Mouse (Mus musculus): ENCODE results near the gene Gm13289.
A peak's percentile ranks its signal among the peaks of the same experiment; 100 is the strongest.
"Not testable (repeated sequence)": the region's sequence is repeated elsewhere in the genome, so short reads cannot be mapped to it uniquely, and the experiment has no call there.

Gm13289 gene

DNA sequence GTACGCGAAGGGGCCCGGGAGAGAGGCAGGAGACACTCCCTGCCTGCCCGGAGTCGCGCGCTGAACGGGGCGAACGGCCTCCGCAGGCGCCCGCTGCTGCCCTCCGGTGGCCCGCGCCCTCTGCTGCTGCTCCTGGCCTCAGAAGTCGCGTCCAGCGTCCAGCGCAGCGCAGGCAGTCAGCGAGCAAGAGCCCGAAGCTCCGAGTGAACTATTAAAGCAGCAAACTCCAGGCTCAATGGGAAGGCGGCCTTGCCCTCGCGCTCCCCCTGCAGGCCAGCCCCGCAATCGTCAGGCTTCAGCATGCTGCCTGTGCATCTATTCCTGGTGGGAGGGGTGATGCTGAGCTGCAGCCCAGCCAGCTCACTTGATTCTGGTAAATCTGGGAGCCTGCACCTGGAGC, at the start of gene Gm13289:
Gene Gm13289, plus strand, starts transcription at position 301 of the 400 bp plus-strand sequence.
- not testable (repeated sequence) for DNase-seq

DNA sequence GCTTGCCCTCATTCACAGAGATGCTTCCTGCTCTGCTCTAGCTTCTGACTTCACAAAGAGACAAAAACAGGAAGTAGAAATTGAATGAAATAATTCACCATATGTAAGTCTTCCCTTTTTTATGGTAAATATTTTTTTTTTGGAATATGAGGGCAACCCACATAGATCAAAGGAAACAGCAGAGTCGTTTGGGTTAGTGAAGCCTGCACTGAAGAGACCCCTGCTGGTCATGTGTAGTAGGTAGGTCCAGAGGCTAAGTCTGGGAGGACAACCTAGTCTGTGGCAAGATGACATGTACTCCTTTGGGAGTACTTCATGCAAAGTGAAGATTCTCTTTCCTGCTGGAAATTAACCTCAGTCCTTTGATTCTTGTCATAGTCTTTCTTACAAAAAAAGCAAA, 49.4 kb upstream of the Gm13289 start:
- DNase-seq = peak; percentile 31

DNA sequence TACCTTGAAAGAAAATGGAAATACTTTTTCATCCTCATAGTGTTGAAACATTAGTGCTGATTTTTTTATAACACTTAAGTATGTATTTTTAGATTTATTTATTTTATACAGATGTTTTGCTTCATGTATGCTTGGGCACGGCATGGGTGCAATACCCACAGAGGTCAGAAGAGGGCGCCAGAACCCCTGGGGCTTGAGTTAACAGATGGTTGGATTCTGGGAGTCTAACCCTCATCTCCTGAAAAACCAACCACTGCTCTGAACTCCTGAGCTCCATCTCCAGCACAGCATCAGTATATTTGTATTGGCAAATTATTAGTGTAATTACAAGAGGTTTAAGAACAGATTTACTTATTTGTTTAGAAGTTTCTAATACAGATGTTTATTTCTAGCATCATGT, 38.2 kb upstream of the Gm13289 start:
- DNase-seq = peak; percentile 78

DNA sequence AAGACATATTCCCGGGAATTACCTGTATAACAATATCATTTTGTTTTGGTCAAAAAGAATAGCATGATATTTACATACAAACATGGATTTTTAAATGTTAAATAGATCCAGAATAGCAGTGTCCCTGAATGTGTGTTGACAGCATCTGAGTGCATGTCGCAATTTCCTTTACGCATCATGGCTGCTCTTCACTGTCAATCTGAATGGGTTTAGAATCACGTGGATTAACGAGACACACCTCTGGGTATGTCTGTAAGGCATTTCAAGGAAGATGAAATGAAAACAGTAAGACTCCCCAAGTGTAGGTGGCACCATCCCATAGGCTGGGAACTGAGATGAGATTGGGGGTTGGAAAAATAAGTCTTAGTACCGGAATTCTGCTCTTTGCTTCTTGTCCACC, 37.7 kb upstream of the Gm13289 start:
- DNase-seq = no peak

DNA sequence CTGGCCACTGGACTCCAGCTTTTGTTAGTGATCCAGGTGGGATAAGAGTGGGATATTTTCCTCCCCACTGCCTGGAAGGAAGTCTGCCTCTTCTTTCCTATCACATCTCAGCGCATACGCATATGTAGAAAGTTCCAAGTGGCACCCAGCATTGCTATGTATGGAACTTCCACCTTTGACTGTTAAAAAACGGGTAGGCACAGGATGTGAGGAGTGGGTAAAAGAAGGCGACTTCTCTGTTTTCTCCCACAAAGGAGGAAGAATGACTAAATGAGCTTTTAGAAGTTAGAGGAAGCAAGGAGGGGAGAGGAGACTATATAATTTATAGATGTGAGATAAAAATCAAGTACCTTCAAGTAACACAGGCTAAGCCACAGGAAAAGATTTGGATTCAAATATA, 35.3 kb upstream of the Gm13289 start:
- DNase-seq = no peak

DNA sequence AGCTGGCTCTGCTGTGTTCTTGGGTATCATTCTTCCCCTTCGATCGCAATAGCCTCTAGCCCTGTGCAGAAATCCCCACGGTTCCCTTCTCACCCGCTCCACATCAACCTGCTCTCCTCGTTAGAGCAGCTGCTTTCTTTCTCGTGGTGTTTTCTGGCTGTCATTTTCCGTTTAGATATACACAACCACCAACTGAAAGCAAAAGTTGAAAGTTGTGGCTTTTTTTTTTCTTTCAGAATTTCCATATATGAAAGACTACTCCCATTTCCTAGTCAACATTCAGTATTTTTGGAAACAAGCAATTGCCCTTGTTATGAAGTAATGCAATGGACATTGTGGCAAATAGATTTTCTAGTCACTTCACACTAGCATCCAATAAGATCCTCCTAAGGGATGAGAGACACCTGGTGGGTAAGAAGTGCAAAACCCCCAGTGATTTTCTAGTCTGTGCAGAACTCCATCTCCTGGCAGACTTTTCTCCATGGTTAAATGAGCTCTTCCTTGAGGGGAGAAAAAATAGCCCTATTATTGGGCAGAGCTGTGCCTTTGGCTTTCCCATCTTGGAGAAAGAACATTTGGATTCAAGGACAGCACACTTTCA, 33.9 kb upstream of the Gm13289 start:
- no peak for DNase-seq

DNA sequence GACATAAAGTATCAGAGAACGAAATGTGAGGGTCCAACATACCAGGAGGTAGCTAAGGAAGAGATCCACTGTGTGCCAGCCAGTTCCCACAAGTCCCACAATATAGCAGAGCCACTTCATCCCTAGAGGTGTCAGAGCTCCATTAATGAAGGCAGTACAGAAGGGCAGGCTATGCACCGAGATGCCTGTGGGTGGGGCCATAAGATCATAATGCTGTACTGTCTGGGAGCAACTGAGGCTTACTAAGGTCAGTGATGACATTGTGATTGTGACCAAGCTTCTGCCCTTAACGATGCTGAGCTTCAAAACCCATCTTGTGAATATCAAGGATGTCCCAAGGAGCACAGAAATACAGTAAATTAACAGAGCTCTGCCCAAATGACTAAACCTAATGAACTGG, 32.5 kb upstream of the Gm13289 start:
- no peak for DNase-seq

DNA sequence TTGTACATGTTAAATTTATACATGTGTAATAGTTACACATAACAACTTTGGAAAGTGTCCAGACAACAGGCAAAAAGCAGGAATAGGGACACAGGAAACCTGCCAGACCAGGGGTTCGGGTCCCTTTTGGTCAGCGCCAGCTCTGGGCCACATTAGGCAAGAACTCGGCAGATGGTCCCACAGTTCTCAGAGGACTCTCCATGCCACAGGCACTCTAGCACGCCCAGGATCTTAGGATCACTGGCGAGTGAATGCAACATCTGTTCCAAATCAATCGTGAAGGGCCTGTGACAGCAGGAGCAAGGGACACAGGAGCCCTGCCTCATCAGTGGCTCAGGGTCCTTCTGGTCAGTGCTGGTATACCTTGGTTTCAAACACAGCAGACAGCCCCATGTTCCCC, 26.8 kb upstream of the Gm13289 start:
- no peak for DNase-seq

DNA sequence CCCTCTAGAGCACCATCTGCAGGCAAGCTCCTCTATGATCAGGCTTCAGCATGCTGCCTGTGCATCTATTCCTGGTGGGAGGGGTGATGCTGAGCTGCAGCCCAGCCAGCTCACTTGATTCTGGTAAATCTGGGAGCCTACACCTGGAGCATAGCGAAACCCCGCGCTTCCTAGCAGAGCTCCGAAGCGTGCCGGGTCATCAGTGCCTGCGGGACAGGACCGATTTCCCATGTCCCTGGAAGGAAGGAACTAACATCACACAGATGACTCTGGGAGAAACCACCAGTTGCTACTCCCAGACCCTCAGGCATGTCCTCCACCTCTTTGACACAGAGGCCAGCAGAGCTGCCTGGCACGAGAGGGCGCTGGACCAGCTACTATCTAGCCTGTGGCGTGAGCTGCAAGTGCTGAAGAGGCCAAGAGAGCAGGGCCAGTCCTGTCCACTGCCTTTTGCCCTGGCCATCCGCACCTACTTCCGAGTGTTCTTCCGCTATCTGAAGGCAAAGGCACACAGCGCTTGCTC, 21.8 kb upstream of the Gm13289 start, which contains the start of gene Gm13271:
Gene Gm13271, plus strand, starts transcription at position 51 of the 523 bp plus-strand sequence.
- not testable (repeated sequence) for DNase-seq

DNA sequence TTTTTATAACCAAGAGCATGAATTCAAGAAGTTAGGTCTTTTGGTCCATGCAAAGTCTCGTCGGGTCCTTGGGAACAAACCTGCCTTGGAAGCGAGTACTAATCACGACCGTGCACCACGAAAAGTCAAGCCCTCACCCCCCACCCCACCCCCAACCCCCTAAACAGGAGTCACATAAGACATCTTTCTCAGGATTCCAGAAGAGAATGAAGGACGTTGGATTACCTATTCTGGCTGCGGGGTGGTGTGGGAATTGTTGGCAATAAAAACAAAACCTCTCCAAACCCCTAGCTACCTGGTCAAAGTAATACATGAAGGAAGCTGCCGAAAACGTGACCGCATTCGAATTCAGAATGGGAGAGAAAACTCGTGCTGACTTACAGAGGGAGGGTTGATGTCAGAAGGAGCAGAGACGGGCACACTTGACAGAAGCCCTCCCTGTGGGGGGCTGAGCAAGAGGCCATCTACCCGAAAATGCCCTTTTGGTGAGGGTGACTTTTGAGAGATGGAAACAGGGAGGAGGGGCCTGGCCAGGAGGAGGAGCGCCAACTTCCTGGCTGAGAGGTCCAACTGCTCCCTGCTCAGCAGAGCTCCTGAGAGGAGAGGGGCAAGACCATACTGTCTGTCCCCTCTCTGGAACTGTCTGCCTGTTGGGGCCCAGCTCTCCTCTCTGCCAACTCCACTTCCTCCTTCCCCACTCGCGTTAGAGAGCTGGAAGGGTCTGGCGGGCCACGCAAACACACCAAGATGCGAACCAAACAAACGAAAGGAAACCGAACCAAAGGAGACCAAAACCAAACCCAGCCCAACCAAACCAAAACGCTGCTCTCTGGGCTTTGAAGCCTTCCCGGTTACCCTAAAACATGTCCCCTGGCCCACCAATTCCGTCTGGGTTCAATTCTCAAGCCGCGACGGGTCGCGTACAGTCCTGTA, 19.9 kb upstream of the Gm13289 start:
- DNase-seq = not testable (repeated sequence)

DNA sequence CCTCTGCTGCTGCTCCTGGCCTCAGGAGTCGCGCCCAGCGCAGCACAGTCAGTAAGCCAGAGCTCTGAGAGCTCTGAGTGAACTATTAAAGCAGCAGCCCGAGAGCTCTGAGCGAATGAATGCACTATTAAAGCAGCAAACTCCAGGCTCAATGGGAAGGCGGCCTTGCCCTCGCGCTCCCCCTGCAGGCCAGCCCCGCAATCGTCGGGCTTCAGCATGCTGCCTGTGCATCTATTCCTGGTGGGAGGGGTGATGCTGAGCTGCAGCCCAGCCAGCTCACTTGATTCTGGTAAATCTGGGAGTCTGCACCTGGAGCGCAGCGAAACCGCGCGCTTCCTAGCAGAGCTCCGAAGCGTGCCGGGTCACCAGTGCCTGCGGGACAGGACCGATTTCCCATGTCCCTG, 19.1 kb upstream of the Gm13289 start:
- peak; percentile 78 for DNase-seq

DNA sequence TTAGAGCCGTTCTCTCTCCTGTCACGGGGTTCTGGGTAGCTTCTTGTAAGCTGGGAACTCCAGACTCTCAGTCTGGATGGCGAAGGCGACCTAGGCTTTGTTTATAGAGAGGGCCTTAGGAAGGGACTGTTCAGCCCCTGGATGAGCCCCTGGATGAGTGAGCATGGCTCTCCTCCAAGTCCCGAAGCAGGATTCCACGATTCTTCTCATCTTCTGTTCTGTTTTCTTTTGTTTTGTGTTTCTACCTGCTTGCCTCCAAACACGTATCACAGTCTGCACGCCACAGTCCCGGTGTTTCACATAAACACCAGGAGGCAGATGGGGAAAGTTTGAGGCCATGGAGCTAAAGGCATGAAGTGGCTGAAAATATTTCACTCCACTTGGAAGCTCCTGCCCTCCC, 18.0 kb upstream of the Gm13289 start:
- not testable (repeated sequence) for DNase-seq

DNA sequence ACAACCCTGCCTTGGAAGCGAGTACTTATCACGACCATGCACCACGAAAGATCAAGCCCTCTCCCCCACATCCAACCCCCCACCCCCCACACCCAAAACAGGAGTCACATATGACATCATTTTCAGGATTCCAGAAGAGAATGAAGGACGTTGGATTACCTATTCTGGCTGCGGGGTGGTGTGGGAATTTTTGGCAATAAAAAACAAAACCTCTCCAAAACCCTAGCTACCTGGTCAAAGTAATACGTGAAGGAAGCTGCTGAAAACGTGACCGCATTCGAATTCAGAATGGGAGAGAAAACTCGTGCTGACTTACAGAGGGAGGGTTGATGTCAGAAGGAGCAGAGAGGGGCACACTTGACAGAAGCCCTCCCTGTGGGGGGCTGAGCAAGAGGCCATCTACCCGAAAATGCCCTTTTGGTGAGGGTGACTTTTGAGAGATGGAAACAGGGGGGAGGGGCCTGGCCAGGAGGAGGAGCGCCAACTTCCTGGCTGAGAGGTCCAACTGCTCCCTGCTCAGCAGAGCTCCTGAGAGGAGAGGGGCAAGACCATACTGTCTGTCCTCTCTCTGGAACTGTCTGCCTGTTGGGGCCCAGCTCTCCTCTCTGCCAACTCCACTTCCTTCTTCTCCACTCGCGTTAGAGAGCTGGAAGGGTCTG, 17.0 kb upstream of the Gm13289 start, which contains the start of gene Gm13283:
Gene Gm13283, plus strand, starts transcription at position 510 of the 659 bp plus-strand sequence.
- not testable (repeated sequence) for DNase-seq

DNA sequence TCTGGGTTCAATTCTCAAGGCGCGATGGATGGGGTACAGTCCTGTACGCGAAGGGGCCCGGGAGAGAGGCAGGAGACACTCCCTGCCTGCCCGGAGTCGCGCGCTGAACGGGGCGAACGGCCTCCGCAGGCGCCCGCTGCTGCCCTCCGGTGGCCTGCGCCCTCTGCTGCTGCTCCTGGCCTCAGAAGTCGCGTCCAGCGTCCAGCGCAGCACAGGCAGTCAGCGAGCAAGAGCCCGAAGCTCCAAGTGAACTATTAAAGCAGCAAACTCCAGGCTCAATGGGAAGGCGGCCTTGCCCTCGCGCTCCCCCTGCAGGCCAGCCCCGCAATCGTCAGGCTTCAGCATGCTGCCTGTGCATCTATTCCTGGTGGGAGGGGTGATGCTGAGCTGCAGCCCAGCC, 16.3 kb upstream of the Gm13289 start:
- DNase-seq = peak; percentile 80

DNA sequence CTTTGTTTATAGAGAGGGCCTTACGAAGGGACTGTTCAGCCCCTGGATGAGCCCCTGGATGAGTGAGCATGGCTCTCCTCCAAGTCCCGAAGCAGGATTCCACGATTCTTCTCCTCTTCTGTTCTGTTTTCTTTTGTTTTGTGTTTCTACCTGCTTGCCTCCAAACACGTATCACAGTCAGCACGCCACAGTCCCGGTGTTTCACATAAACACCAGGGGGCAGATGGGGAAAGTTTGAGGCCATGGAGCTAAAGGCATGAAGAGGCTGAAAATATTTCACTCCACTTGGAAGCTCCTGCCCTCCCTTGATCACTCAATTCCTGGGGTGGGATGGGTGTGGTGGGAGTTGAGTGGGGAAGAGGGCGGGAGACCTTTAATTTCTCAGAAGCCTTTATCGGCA, 14.9 kb upstream of the Gm13289 start:
- not testable (repeated sequence) for DNase-seq

DNA sequence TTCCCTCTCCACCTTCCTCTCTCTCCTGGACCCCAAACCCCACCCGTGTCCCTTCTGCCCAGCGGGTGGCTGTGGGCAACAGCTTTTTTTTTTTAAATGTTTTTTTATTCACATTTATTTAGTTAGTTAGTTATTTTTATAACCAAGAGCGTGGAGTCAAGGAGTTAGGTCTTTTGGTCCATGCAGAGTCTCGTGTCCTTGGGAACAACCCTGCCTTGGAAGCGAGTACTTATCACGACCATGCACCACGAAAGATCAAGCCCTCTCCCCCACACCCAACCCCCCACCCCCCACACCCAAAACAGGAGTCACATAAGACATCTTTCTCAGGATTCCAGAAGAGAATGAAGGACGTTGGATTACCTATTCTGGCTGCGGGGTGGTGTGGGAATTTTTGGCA, 14.4 kb upstream of the Gm13289 start:
- not testable (repeated sequence) for DNase-seq

DNA sequence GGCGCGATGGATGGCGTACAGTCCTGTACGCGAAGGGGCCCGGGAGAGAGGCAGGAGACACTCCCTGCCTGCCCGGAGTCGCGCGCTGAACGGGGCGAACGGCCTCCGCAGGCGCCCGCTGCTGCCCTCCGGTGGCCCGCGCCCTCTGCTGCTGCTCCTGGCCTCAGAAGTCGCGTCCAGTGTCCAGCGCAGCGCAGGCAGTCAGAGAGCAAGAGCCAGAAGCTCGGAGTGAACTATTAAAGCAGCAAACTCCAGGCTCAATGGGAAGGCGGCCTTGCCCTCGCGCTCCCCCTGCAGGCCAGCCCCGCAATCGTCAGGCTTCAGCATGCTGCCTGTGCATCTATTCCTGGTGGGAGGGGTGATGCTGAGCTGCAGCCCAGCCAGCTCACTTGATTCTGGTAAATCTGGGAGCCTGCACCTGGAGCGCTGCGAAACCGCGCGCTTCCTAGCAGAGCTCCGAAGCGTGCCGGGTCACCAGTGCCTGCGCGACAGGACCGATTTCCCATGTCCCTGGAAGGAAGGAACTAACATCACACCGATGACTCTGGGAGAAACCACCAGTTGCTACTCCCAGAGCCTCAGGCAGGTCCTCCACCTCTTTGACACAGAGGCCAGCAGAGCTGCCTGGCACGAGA, 13.2 kb upstream of the Gm13289 start:
- DNase-seq = peak; percentile 69

DNA sequence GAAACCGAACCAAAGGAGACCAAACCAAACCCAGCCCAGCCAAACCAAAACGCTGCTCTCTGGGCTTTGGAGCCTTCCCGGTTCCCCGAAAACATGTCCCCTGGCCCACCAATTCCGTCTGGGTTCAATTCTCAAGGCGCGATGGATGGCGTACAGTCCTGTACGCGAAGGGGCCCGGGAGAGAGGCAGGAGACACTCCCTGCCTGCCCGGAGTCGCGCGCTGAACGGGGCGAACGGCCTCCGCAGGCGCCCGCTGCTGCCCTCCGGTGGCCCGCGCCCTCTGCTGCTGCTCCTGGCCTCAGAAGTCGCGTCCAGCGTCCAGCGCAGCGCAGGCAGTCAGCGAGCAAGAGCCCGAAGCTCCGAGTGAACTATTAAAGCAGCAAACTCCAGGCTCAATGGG, 3.2 kb upstream of the Gm13289 start, which contains the start of gene Gm13290:
Gene Gm13290, plus strand, starts transcription at position 301 of the 400 bp plus-strand sequence.
- not testable (repeated sequence) for DNase-seq

DNA sequence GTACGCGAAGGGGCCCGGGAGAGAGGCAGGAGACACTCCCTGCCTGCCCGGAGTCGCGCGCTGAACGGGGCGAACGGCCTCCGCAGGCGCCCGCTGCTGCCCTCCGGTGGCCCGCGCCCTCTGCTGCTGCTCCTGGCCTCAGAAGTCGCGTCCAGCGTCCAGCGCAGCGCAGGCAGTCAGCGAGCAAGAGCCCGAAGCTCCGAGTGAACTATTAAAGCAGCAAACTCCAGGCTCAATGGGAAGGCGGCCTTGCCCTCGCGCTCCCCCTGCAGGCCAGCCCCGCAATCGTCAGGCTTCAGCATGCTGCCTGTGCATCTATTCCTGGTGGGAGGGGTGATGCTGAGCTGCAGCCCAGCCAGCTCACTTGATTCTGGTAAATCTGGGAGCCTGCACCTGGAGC, 2.8 kb downstream of the Gm13289 start, which contains the start of gene Gm13272:
Gene Gm13272, plus strand, starts transcription at position 301 of the 400 bp plus-strand sequence.
- not testable (repeated sequence) for DNase-seq

DNA sequence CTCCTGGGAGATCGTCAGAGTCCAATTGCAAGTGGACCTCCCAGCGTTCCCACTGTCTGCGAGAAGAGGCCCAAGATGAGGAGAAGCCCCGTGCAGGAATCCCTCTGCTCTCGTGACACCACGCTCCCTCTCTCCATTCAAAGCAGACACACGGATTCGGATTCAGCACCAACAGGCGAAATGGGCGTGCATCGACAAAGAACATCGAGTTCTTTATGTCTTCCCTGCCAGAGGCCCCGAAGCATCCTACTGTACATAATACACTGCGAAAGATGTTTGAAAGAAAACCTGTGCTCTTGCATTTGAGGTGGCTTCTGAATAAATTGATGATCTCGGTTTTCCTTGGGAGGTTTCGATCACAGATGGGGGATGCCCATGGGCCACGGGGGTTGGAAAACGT, 3.6 kb downstream of the Gm13289 start:
- DNase-seq = not testable (repeated sequence)

DNA sequence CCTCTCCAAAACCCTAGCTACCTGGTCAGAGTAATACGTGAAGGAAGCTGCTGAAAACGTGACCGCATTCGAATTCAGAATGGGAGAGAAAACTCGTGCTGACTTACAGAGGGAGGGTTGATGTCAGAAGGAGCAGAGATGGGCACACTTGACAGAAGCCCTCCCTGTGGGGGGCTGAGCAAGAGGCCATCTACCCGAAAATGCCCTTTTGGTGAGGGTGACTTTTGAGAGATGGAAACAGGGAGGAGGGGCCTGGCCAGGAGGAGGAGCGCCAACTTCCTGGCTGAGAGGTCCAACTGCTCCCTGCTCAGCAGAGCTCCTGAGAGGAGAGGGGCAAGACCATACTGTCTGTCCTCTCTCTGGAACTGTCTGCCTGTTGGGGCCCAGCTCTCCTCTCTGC, 5.1 kb downstream of the Gm13289 start, which contains the start of gene Ifnz:
Gene Ifnz, plus strand, starts transcription at position 301 of the 400 bp plus-strand sequence.
- DNase-seq = not testable (repeated sequence)

DNA sequence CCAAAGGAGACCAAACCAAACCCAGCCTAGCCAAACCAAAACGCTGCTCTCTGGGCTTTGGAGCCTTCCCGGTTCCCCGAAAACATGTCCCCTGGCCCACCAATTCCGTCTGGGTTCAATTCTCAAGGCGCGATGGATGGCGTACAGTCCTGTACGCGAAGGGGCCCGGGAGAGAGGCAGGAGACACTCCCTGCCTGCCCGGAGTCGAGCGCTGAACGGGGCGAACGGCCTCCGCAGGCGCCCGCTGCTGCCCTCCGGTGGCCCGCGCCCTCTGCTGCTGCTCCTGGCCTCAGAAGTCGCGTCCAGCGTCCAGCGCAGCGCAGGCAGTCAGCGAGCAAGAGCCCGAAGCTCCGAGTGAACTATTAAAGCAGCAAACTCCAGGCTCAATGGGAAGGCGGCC, 5.6 kb downstream of the Gm13289 start:
- DNase-seq = not testable (repeated sequence)
